Mouse (Mus musculus): Measurements from ENCODE around the gene Shcbp1l.
"Not testable (repeated sequence)": the region's sequence is repeated elsewhere in the genome, so short reads cannot be mapped to it uniquely, and the experiment has no call there.

Gene Shcbp1l

GRCm38 (mm10) chr1:153417805-153418204 lies 7.2 kb upstream of the Shcbp1l start:
- peak; percentile 27 for DNase-seq (ENCODE audit: low read depth, low spot score)

DNA sequence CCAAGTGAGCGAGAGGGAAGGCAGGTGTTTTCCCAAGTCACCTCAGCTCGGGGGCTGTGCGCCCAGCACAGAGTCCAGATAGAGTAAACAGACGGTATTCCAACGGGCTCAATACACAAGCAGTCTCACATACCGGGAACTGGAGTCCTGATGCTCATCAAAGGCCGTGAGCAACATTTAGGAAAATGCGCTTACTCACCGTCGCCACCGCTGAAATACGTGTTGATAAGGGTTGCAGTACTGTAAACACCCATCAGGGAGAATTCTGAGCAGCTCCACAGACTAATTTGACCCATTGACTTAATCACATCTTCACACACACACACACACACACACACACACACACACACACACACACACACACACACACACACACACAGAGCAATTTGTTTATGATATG lies 691 bp upstream of the Shcbp1l start:
- peak; percentile 64 for DNase-seq (ENCODE audit: low read depth, low spot score)

GRCm38 (mm10) chr1:153431158-153431557 lies 6.2 kb downstream of the Shcbp1l start:
- DNase-seq (ENCODE audit: low read depth, low spot score): no peak

DNA sequence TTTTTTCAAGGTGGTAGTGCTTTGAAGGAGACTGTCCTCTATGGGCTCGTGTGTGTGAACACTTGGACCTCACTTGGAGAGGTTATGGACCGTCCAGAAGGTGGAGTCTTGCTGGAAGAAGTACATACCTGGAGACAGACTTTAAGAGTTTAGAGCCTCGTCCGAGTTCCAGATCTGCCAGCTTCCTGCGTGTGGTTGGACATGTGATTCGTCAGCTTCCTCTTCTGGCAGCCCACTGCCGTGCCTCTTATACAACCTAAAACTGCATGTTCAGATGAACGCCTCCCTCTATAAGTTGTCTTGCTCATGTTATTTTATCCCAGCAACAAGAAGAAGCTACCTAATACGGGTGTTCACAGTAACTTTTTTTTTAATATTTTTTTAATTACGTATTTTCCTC lies 6.7 kb downstream of the Shcbp1l start:
- no peak for DNase-seq (ENCODE audit: low read depth, low spot score)

- DNase-seq (ENCODE audit: low read depth, low spot score): no peak
Measured at GRCm38 (mm10) chr1:153432329-153432728, 7.4 kb downstream of the Shcbp1l start.

GRCm38 (mm10) chr1:153433851-153434589 lies 9.1 kb downstream of the Shcbp1l start:
- no peak for DNase-seq (ENCODE audit: low read depth, low spot score)

DNA sequence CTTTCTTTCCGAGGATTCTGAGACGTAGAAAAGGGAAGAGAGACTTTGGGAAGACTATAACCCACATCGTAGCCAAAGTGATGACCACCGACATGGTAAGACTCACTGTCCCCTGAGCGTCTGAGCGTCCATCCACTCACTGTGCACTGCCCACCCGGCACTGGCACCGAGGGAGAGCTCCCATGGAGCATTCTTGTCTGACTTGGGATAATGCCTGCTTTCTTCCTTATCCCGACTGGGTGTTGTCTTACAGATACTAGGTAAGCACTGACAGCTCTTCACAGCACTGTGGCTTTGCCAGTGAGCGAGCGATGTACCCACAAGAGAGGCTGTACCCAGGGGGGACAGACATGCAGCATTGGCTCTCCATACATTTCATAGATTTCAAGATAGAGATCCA lies 12.6 kb downstream of the Shcbp1l start:
- no peak for DNase-seq (ENCODE audit: low read depth, low spot score)

DNA sequence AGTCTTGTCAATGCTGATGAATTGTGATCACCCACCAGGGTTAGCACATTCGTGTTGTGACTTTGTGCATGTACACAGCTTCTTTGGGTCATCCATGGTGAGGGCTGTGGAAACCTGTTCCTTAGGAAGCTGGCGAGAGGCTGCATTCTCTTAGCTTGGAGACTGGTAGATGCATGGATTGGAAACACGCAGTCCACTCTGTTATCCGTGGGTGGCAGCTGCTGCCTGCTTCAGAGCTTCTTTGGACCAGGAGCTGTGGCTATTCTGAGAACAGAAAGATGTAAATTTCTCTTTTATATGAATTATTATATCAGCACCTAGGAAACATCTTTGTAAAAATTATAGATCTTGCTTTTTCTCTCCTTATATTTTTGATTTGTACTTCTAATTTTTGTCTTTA lies 15.8 kb downstream of the Shcbp1l start:
- peak; percentile 48 for DNase-seq (ENCODE audit: low read depth, low spot score)

DNA sequence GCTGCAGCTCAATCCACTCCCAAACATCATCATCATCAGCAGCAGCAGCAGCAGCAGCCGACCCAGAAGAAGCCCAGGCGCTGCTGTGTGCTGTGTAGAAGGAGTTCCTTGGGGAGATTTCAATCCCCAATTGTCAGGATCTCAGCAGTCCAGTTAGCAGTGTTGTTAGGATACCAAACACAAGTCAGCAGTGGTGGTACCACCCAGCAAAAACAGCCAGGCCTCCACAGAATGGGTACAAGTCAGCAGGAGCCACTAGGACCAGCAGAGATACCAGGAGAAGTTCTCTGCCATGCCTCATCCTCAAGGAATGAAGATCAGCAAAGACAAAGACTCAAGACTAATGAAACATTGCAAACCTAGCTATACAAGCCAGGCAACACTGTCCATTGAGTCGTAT lies 16.7 kb downstream of the Shcbp1l start:
- DNase-seq (ENCODE audit: low read depth, low spot score): no peak

DNA sequence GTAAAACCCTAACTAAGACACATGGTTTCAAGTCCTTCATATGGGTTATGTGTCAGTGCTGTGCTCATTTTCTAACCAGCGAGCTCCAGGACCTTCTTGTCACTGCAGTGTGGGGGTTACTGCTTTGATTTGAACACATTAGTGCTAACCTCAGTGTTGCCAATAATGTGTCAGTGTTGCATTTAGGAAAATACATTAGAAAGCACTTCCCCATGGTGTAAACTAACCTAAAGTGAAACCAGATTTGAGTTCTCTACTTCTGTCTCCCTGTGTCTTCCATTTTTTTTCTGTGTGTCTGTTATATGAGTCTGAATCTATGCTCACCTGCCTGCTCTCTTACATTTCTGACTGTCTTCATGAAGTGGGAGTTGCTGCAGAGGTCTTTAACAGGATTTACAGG lies 18.1 kb downstream of the Shcbp1l start:
- no peak for DNase-seq (ENCODE audit: low read depth, low spot score)

DNA sequence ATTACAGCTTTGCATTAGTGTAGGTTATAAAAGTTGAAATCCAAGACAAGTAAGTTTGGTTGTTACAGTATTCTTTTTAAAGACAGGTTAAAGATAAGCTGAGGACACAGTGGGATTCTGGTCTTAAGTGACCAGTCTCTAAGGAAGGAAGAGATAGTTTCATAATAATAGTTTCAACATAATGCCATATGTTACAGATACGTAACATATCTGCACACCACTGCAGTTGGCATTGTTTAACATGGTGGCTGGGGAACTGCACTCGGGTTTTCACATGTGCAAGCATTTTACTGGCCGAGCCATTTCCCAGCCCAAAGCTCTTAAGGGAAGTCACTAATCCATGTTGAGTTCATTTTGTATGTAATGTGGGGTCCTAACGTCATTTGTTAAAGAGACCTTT lies 18.7 kb downstream of the Shcbp1l start:
- no peak for DNase-seq (ENCODE audit: low read depth, low spot score)

- no peak for DNase-seq (ENCODE audit: low read depth, low spot score)
Measured at GRCm38 (mm10) chr1:153446120-153446831, 21.3 kb downstream of the Shcbp1l start.

DNA sequence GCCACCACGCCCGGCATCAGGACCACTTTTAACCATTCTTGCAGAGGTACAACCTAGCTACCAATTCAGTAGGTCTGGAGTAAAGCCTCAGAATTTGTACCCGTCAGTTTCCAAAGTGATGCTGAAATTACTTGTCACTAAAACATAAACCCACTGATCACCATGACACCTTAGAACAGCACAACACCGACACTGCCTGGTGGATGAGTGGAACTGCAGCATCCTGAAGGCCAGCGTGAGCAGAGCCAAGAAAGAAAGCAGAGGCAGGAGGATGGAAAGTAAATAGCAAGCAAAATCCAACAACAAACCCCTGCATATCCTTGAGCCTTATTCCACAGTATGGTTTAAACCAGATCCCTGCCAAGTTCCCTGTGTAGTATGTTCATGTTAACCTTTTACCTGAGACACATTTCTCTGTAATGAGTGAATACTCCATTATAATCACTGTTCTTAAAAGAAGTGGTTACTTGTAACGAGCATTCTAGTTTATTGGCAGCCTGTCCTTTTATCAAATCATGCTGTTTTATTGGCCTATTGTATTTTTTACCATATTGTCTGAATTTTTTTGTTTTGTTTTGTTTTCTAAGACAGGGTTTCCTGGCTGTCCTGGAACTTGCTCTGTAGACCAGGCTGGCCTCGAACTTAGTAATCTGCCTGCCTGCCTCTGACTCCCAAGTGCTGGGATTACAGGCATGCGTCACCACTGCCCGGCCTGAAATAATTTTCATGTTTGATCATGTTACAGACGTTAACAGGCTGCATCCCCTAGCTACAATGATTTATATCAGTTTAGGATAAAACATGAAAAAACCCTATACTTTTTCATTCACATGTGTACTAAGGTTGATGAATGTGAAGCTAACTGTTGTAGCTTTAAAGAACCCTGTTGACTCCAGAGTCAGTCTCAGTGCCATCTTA lies 26.5 kb downstream of the Shcbp1l start:
- peak; percentile 68 for DNase-seq (ENCODE audit: low read depth, low spot score)

GRCm38 (mm10) chr1:153453146-153453642 lies 28.2 kb downstream of the Shcbp1l start:
- DNase-seq (ENCODE audit: low read depth, low spot score): no peak

DNA sequence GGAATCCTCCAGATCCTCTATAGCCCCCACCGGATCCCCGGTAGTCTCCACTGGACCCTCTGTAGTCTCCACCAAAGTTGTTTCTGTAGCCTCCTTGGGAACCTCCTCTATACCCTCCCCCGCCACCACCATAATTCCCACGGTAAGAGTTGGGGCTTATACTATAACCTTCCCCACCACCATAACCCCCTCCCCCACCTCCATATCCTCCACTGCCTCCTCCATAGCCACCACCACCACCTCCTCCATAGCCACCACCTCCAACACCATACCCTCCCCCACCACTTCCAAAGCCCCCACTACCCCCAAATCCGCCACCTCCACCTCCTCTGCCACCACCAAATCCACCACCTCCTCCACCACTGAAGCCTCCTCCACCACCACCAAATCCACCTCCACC lies 31.2 kb downstream of the Shcbp1l start:
- no peak for DNase-seq (ENCODE audit: low read depth, low spot score)

DNA sequence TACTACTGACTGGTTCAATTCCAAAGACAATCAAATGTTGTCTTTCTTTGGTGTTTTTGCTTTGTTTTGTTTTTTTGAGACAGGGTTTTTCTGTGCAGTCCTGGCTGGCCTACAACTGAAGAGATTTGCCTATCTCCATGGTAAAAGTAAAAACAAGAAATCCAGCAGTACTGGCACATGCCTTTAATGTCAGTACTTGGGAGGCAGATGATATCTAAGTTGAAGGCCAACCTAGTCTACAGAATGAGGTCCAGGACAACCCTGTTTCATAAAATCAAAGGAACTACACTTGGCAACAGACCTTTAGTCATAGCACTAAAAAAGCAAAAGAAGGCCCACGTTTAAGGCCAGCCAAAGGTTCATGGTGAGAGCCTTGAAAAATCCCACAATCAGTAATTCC lies 36.8 kb downstream of the Shcbp1l start:
- no peak for DNase-seq (ENCODE audit: low read depth, low spot score)

- DNase-seq (ENCODE audit: low read depth, low spot score): peak; percentile 66
Measured at GRCm38 (mm10) chr1:153479296-153479695, 54.3 kb downstream of the Shcbp1l start.

DNA sequence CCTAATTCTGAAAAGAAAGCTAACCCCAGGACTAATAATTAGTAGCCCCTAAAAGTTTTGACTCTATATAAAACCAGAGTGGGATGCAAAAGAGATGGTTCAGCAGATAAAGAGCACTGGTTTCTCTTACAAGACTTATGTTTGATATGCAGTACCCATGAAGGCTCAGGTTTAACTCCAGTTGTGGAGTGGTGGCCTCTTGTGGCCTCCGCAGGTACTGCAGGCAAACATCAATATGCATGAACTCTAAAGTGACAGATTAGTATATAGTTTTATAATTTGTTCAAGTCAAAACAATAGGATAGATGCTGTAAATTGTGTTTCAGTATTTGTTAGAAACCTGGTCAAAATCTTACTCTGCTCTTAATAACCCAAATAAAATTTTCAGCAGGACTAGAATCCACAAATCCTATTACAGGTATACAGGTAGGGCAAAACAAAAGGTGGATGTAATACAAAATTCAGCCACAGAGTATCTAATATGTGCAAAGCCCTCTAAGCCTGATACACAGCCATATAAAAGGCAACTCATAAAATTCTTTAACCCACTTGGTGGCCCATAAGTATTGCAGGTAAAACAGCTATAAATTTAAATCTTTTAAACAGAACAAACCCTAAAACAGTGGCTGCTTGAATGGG lies 55.5 kb downstream of the Shcbp1l start:
- DNase-seq (ENCODE audit: low read depth, low spot score): peak; percentile 61

- no peak for DNase-seq (ENCODE audit: low read depth, low spot score)
Measured at GRCm38 (mm10) chr1:153481025-153481412, 56.1 kb downstream of the Shcbp1l start.

- DNase-seq (ENCODE audit: low read depth, low spot score): no peak
Measured at GRCm38 (mm10) chr1:153485201-153485796, 60.3 kb downstream of the Shcbp1l start.

DNA sequence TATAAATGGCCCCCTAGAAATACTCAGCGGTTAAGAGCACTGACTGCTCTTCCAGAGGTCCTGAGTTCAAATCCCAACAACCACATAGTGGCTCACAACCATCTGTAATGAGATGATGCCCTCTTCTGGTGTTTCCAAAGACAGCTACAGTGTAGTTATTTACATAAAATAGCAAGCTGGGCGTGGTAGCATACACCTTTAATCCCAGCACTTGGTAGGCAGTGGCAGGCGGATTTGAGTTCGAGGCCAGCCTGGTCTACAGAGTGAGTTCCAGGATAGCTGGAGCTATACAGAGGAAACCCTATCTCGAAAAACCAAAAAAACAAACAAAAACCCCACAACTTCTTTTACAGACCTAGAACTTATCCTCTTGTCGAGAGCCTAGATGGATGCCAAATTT lies 61.2 kb downstream of the Shcbp1l start:
- not testable (repeated sequence) for DNase-seq (ENCODE audit: low read depth, low spot score)
